Mouse (Mus musculus) lung, embryonic 15.5 days (tissue): ENCODE data around the gene Dppa2. TPM values are rescaled to one million over a fixed set of nuclear protein-coding genes. Genes with fewer than 3 reads are reported as not detected.
"Not testable (repeated sequence)": the region's sequence is repeated elsewhere in the genome, so short reads cannot be mapped to it uniquely, and the experiment has no call there.

Experiments used
- ATAC-seq: fragments of 200-750 bp; cut with Nextera tagmentation; 2 replicates; pipeline ENCODE4 v1.8.0; 2017; ENCODE audit warnings: moderate number of reproducible peaks, borderline replicate concordance; ENCODE audit not compliant: low FRiP score, low TSS enrichment; ENCODE audit errors: extremely low read depth
- H3K27ac ChIP-seq: fragments of 300-500 bp; sonication (generic); 2 replicates; pipeline ENCODE4 v1.5.1; 2015; ENCODE audit warnings: moderate library complexity, mild to moderate bottlenecking, inconsistent platforms
- H3K27me3 ChIP-seq: fragments of 300-500 bp; sonication (generic); 2 replicates; pipeline ENCODE4 v1.6.1; 2015; ENCODE audit warnings: inconsistent platforms
- H3K36me3 ChIP-seq: fragments of 300-500 bp; sonication (generic); 2 replicates; pipeline ENCODE4 v1.6.1; 2015; ENCODE audit warnings: inconsistent platforms
- H3K4me1 ChIP-seq: fragments of 300-500 bp; sonication (generic); 2 replicates; pipeline ENCODE4 v1.6.1; 2015; ENCODE audit warnings: inconsistent platforms
- H3K4me2 ChIP-seq: fragments of 300-500 bp; sonication (generic); 2 replicates; pipeline ENCODE4 v1.6.1; 2015; ENCODE audit warnings: inconsistent platforms, mild to moderate bottlenecking, moderate library complexity
- H3K4me3 ChIP-seq: fragments of 300-500 bp; sonication (generic); 2 replicates; pipeline ENCODE4 v1.5.1; 2015; ENCODE audit warnings: mild to moderate bottlenecking, inconsistent platforms
- H3K9ac ChIP-seq: fragments of 300-500 bp; sonication (generic); 2 replicates; pipeline ENCODE4 v1.6.1; 2015; ENCODE audit warnings: inconsistent platforms
- H3K9me3 ChIP-seq: fragments of 300-500 bp; sonication (generic); 2 replicates; pipeline ENCODE4 v1.6.1; 2016; ENCODE audit warnings: inconsistent platforms
- WGBS: fragments of 180-500 bp; shearing (Covaris S2); methylation state at CpG from one replicate; pipeline ENCODE4 v1.1.7; 2015; 5-methylcytosine and 5-hydroxymethylcytosine counted together
- polyA plus RNA-seq: library from polyadenylated mRNA; unstranded; fragments of >200 nt; fragmentation: Nextera tagmentation; extraction: Ambion mirVana; gene quantifications from 2 replicates; pipeline ENCODE4 v1.2.1, GENCODE M21; 2015

Dppa2 gene
- polyA plus RNA-seq, 1 experiment from 2014 or later: 0.21 TPM

- no peaks in the 10 kb centered on the region for H3K27me3 ChIP-seq
- H3K4me2 ChIP-seq: no peak overlapping the region
- H3K4me3 ChIP-seq: no peak overlapping the region
- no peaks in the 10 kb centered on the region for H3K9me3 ChIP-seq
- no peak overlapping the region for H3K27ac ChIP-seq
- no peaks in the 10 kb centered on the region for H3K4me1 ChIP-seq
- no peaks in the 10 kb centered on the region for H3K36me3 ChIP-seq
- ATAC-seq: no peak
- H3K9ac ChIP-seq: no peak overlapping the region
- 63% methylated on average over 3 of the region's 3 CpGs for WGBS
Measured at GRCm38 (mm10) chr16:48303983-48304382, 275 bp downstream of the Dppa2 start.

- H3K4me2 ChIP-seq, H3K9ac ChIP-seq, H3K4me3 ChIP-seq, H3K4me1 ChIP-seq, H3K27me3 ChIP-seq, H3K9me3 ChIP-seq, ATAC-seq, H3K36me3 ChIP-seq, H3K27ac ChIP-seq: not testable (repeated sequence)
- WGBS: 91% methylated on average over 10 of the region's 10 CpGs
Measured at GRCm38 (mm10) chr16:48308916-48309315, 5.2 kb downstream of the Dppa2 start.

GRCm38 (mm10) chr16:48309912-48310630, 6.4 kb downstream of the Dppa2 start:
- Histone ChIP-seq H3K4me2 (no peak overlapping the region), H3K9ac (no peak overlapping the region), H3K9me3 (no peaks in the 10 kb centered on the region), H3K4me1 (no peaks in the 10 kb centered on the region), H3K36me3 (no peaks in the 10 kb centered on the region), H3K27me3 (no peaks in the 10 kb centered on the region), H3K27ac (no peak overlapping the region), H3K4me3 (no peak overlapping the region)
- WGBS: 75% methylated on average over 12 of the region's 12 CpGs
- ATAC-seq: no peak

GRCm38 (mm10) chr16:48315294-48315693, 11.6 kb downstream of the Dppa2 start:
- Histone ChIP-seq H3K4me2 (no peak overlapping the region), H3K36me3 (no peaks in the 10 kb centered on the region), H3K27ac (no peak overlapping the region), H3K4me1 (no peaks in the 10 kb centered on the region), H3K9ac (no peak overlapping the region), H3K27me3 (no peaks in the 10 kb centered on the region), H3K4me3 (no peak overlapping the region), H3K9me3 (no peaks in the 10 kb centered on the region)
- no peak for ATAC-seq
- 87% methylated on average over 3 of the region's 3 CpGs for WGBS

- no peaks in the 10 kb centered on the region for H3K36me3 ChIP-seq
- ATAC-seq: no peak
- 95% methylated on average over 6 of the region's 6 CpGs for WGBS
- no peaks in the 10 kb centered on the region for H3K4me1 ChIP-seq
- H3K4me3 ChIP-seq: no peak overlapping the region
- H3K4me2 ChIP-seq: no peak overlapping the region
- no peaks in the 10 kb centered on the region for H3K27me3 ChIP-seq
- no peak overlapping the region for H3K27ac ChIP-seq
- H3K9me3 ChIP-seq: no peaks in the 10 kb centered on the region
- H3K9ac ChIP-seq: no peak overlapping the region
Measured at GRCm38 (mm10) chr16:48320781-48321180, 17.1 kb downstream of the Dppa2 start.

- Histone ChIP-seq H3K36me3 (no peaks in the 10 kb centered on the region), H3K4me1 (no peaks in the 10 kb centered on the region), H3K4me2 (no peak overlapping the region), H3K9me3 (no peaks in the 10 kb centered on the region), H3K4me3 (no peak overlapping the region), H3K27ac (no peak overlapping the region), H3K27me3 (no peaks in the 10 kb centered on the region), H3K9ac (no peak overlapping the region)
- ATAC-seq: no peak
- 62% methylated on average over 6 of the region's 6 CpGs for WGBS
Measured at GRCm38 (mm10) chr16:48323133-48323532, 19.4 kb downstream of the Dppa2 start.

- ATAC-seq: no peak
- 79% methylated on average over 8 of the region's 8 CpGs for WGBS
Measured at GRCm38 (mm10) chr16:48323602-48324345, 20.1 kb downstream of the Dppa2 start.

GRCm38 (mm10) chr16:48326903-48327302, 23.2 kb downstream of the Dppa2 start:
- no peak overlapping the region for H3K4me2 ChIP-seq
- no peaks in the 10 kb centered on the region for H3K4me1 ChIP-seq
- H3K9ac ChIP-seq: no peak overlapping the region
- H3K36me3 ChIP-seq: no peaks in the 10 kb centered on the region
- no peaks in the 10 kb centered on the region for H3K27me3 ChIP-seq
- no peaks in the 10 kb centered on the region for H3K9me3 ChIP-seq
- H3K4me3 ChIP-seq: no peak overlapping the region
- WGBS: 27% methylated on average over 5 of the region's 5 CpGs
- no peak overlapping the region for H3K27ac ChIP-seq
- ATAC-seq: no peak

More at GRCm38 (mm10) chr16:48323602-48324345, 20.1 kb downstream of the Dppa2 start:
- Histone ChIP-seq H3K4me3 (no peak overlapping the region), H3K27me3 (no peaks in the 10 kb centered on the region), H3K9me3 (no peaks in the 10 kb centered on the region), H3K27ac (no peak overlapping the region), H3K4me2 (no peak overlapping the region), H3K4me1 (no peaks in the 10 kb centered on the region), H3K36me3 (no peaks in the 10 kb centered on the region), H3K9ac (no peak overlapping the region)

- H3K4me1 ChIP-seq: no peaks in the 10 kb centered on the region
- no peak for ATAC-seq
- no peak overlapping the region for H3K9ac ChIP-seq
- no peaks in the 10 kb centered on the region for H3K36me3 ChIP-seq
- no peaks in the 10 kb centered on the region for H3K9me3 ChIP-seq
- no peak overlapping the region for H3K27ac ChIP-seq
- H3K4me2 ChIP-seq: no peak overlapping the region
- no peaks in the 10 kb centered on the region for H3K27me3 ChIP-seq
- WGBS: 88% methylated on average over 2 of the region's 2 CpGs
- H3K4me3 ChIP-seq: no peak overlapping the region
Measured at GRCm38 (mm10) chr16:48328420-48328819, 24.7 kb downstream of the Dppa2 start.

GRCm38 (mm10) chr16:48331822-48332221, 28.1 kb downstream of the Dppa2 start:
- no peak for ATAC-seq
- H3K9me3 ChIP-seq: no peaks in the 10 kb centered on the region
- H3K27me3 ChIP-seq: no peaks in the 10 kb centered on the region
- no peak overlapping the region for H3K4me3 ChIP-seq
- H3K36me3 ChIP-seq: no peaks in the 10 kb centered on the region
- H3K27ac ChIP-seq: no peak overlapping the region
- 72% methylated on average over 3 of the region's 3 CpGs for WGBS
- no peaks in the 10 kb centered on the region for H3K4me1 ChIP-seq
- H3K4me2 ChIP-seq: no peak overlapping the region
- H3K9ac ChIP-seq: no peak overlapping the region

- 79% methylated on average over 4 of the region's 4 CpGs for WGBS
Measured at GRCm38 (mm10) chr16:48335326-48335725, 31.6 kb downstream of the Dppa2 start.

GRCm38 (mm10) chr16:48344193-48344592, 40.5 kb downstream of the Dppa2 start:
- no peaks in the 10 kb centered on the region for H3K9me3 ChIP-seq
- no peak for ATAC-seq
- no peaks in the 10 kb centered on the region for H3K36me3 ChIP-seq
- no peak overlapping the region for H3K4me3 ChIP-seq
- H3K4me1 ChIP-seq: no peaks in the 10 kb centered on the region
- H3K27me3 ChIP-seq: no peaks in the 10 kb centered on the region
- no peak overlapping the region for H3K27ac ChIP-seq
- no peak overlapping the region for H3K9ac ChIP-seq
- no peak overlapping the region for H3K4me2 ChIP-seq
- WGBS: 82% methylated on average over 2 of the region's 2 CpGs

More at GRCm38 (mm10) chr16:48335326-48335725, 31.6 kb downstream of the Dppa2 start:
- H3K36me3 ChIP-seq: no peaks in the 10 kb centered on the region
- ATAC-seq: no peak
- no peak overlapping the region for H3K9ac ChIP-seq
- no peak overlapping the region for H3K27ac ChIP-seq
- no peak overlapping the region for H3K4me3 ChIP-seq
- no peak overlapping the region for H3K4me2 ChIP-seq
- H3K4me1 ChIP-seq: no peaks in the 10 kb centered on the region
- no peaks in the 10 kb centered on the region for H3K9me3 ChIP-seq
- H3K27me3 ChIP-seq: no peaks in the 10 kb centered on the region
